Mouse (Mus musculus) CH12.LX (cell line): ENCODE results near the gene Trpm3.

ENCODE experiments used
- CTCF ChIP-seq, 2 experiments: IDR thresholded peaks in 1 of 2; conservative IDR thresholded peaks in 1 of 2; 2 replicates each; pipeline ENCODE4 v1.5.1; 2011 to 2012; ENCODE audit warnings: low read depth in 2 of 2, low read length in 2 of 2, improper control_type of control experiment in 1 of 2, inconsistent platforms in 1 of 2, mild to moderate bottlenecking in 1 of 2, moderate library complexity in 1 of 2
- ELF1 ChIP-seq: IDR thresholded peaks from 2 replicates; pipeline ENCODE4 v1.6.1; 2014; ENCODE audit warnings: low read depth, mild to moderate bottlenecking, inconsistent platforms, low read length, improper control_type of control experiment
- ETS1 ChIP-seq: conservative IDR thresholded peaks from 2 replicates; pipeline ENCODE4 v1.6.1; 2012; ENCODE audit warnings: low read depth, mild to moderate bottlenecking, inconsistent platforms, low read length, improper control_type of control experiment, moderate library complexity
- JUND ChIP-seq: conservative IDR thresholded peaks from 2 replicates; pipeline ENCODE4 v1.6.1; 2011; ENCODE audit warnings: low read depth, low read length, improper control_type of control experiment
- MAFK ChIP-seq: IDR thresholded peaks from 2 replicates; pipeline ENCODE4 v1.6.1; 2011; ENCODE audit warnings: low read length, improper control_type of control experiment; ENCODE audit not compliant: insufficient replicate concordance
- POLR2A ChIP-seq: IDR thresholded peaks from 2 replicates; pipeline ENCODE4 v1.6.1; 2011; ENCODE audit warnings: low read depth, mild to moderate bottlenecking, improper control_type of control experiment, low read length
- RAD21 ChIP-seq: IDR thresholded peaks from 2 replicates; pipeline ENCODE4 v1.6.1; 2011; ENCODE audit warnings: low read depth, mild to moderate bottlenecking, low read length, improper control_type of control experiment, moderate library complexity
- RCOR1 ChIP-seq: conservative IDR thresholded peaks from 2 replicates; pipeline ENCODE4 v1.6.1; 2012; ENCODE audit warnings: low read depth, mild to moderate bottlenecking, inconsistent platforms, low read length, improper control_type of control experiment
- SMC3 ChIP-seq: IDR thresholded peaks from 2 replicates; pipeline ENCODE4 v1.6.1; 2011; ENCODE audit warnings: low read depth, low read length, improper control_type of control experiment
- UBTF ChIP-seq: IDR thresholded peaks from 2 replicates; pipeline ENCODE4 v1.6.1; 2012; ENCODE audit warnings: low read depth, mild to moderate bottlenecking, inconsistent platforms, low read length, improper control_type of control experiment, moderate library complexity
- ZNF384 ChIP-seq: IDR thresholded peaks from 2 replicates; pipeline ENCODE4 v1.6.1; 2012; ENCODE audit warnings: low read depth, low read length, improper control_type of control experiment, inconsistent platforms

DNA sequence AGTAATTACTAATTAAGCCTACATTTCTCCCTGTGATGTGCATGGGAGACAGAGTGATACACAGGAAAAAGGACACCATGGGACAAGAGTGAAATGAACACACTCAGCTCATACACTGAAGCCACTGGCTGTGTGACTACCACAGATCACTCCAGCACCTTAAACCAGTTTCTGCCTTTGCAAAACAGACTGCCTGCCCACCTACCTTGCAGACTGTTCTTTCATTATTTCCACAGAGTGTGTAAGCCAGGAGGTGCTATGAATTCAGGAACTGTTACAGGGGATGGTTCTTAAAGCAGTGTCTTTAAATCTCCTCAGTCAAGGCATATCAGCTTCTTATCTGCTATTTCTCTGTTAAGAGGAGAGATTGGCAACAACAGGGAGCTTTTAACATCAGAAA, 642.7 kb downstream of the Trpm3 start:
- TF ChIP-seq ELF1 (no peak), SMC3 (no peak), POLR2A (no peak), JUND (no peak), ETS1 (no peak), RAD21 (no peak), UBTF (no peak), MAFK (no peak), CTCF (conservative IDR thresholded peaks at IDR 0.05 in 1 of 2, IDR thresholded peaks at IDR 0.05 in 1 of 2; ENCODE audit: low read depth in 2 of 2, low read length in 2 of 2) (no peak), RCOR1 (no peak), ZNF384 (no peak)
